Mouse (Mus musculus): ENCODE measurements around the gene Caly. TPM values are rescaled to one million over a fixed set of nuclear protein-coding genes. Genes with fewer than 3 reads are reported as not detected.

Caly gene
- polyA plus RNA-seq, 1 experiment = not detected

GRCm38 (mm10) chr7:140121338-140121910 lies 39.1 kb upstream of the Caly start:
- H3K36me3 ChIP-seq (ENCODE audit: control insufficient read depth, insufficient read depth, low read length) = no peaks in the 10 kb centered on the region
- peaks cover 6% of the 10 kb centered on the region; the same call in 1 of the 2 replicates for H3K4me1 ChIP-seq (ENCODE audit: control insufficient read depth, insufficient read depth, insufficient read length)
- no peak overlapping the region for H3K4me3 ChIP-seq (ENCODE audit: extremely low read depth, insufficient read depth, insufficient read length)
- H3K27me3 ChIP-seq (ENCODE audit: control insufficient read depth, insufficient read depth, low read length) = no peaks in the 10 kb centered on the region
- no peak for TF ChIP-seq CTCF (IDR thresholded peaks at IDR 0.05; ENCODE audit: extremely low read depth, insufficient read depth, insufficient read length, insufficient replicate concordance)
- no peak for TF ChIP-seq POLR2A (IDR thresholded peaks at IDR 0.05; ENCODE audit: low read depth, low read length)
- H3K27ac ChIP-seq (ENCODE audit: insufficient read depth, low read length) = no peak overlapping the region
- no peak for DNase-seq (ENCODE audit: low read depth in 1 of 2, low spot score in 2 of 2)
- 81% methylated on average over 13 of the region's 13 CpGs for WGBS

DNA sequence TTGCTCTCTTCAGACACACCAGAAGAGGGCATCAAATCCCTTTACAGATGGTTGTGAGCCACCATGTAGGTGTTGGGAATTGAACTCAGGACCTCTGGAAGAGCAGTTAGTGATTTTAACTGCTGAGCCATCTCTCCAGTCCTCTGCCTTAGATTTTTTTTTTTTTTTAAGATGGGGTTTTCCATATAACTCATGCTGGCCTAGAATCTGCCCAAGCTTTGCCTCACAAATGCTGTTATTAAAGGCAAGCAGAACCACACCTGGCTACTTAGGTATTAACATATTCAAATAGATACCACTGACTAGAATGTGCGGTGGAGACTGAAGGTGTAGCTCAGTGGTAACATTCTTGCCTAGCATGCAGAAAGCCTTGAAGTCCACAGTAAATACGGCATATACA lies 38.1 kb upstream of the Caly start:
- WGBS = 95% methylated on average over 2 of the region's 2 CpGs
- no peak for DNase-seq (ENCODE audit: low read depth in 1 of 2, low spot score in 2 of 2)
- H3K27me3 ChIP-seq (ENCODE audit: control insufficient read depth, insufficient read depth, low read length) = no peaks in the 10 kb centered on the region
- TF ChIP-seq CTCF (IDR thresholded peaks at IDR 0.05; ENCODE audit: extremely low read depth, insufficient read depth, insufficient read length, insufficient replicate concordance) (no peak), POLR2A (IDR thresholded peaks at IDR 0.05; ENCODE audit: low read depth, low read length) (no peak)
- H3K36me3 ChIP-seq (ENCODE audit: control insufficient read depth, insufficient read depth, low read length) = no peaks in the 10 kb centered on the region
- peaks cover 7% of the 10 kb centered on the region; the same call in 1 of the 2 replicates for H3K4me1 ChIP-seq (ENCODE audit: control insufficient read depth, insufficient read depth, insufficient read length)
- H3K27ac ChIP-seq (ENCODE audit: insufficient read depth, low read length) = no peak overlapping the region
- H3K4me3 ChIP-seq (ENCODE audit: extremely low read depth, insufficient read depth, insufficient read length) = no peak overlapping the region

DNA sequence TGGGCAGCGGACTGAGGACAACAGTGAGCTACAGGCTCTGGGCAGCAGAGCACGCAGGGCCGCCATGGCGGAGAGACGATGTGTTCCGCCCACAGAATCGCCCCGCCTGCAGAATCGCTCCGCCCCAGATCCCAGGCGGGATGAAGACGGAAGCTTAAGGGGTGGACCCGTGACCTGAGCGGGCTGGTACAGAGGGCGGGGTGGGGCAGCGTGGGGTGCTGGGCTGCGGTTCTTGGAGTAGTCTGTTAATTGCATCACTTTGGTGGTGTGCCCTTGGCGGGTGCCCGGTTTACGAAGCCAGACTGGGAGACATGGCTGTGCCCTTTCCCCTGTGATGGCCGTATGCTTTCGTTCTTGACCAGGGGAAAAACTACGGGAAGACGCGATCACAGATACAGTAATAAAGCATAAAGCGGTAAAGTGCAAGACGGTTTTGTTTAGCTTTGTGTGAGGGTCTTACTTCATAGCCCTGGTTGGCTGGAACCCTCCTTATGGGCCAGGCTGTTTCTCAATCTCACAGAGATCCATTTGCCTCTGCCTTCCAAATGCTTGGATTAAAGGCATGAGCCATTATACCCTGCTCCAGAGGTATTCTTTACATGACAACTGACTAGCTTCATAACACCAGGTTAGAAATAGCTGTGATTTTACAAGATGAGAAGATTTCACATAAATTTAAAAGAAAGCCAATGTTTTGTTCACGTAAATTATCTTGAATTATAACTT lies 34.1 kb upstream of the Caly start, which contains the start of gene Echs1:
Gene Echs1, minus strand, starts transcription at position 148 of the 726 bp plus-strand sequence.
- H3K4me3 ChIP-seq (ENCODE audit: extremely low read depth, insufficient read depth, insufficient read length) = peak within 1 kb of the TSS; percentile 80
- peaks cover 6% of the 10 kb centered on the region; the same call in 1 of the 2 replicates for H3K36me3 ChIP-seq (ENCODE audit: control insufficient read depth, insufficient read depth, low read length)
- 3% methylated on average over 28 of the region's 28 CpGs for WGBS
- peaks cover 8% of the 10 kb centered on the region; the same call in 1 of the 2 replicates for H3K4me1 ChIP-seq (ENCODE audit: control insufficient read depth, insufficient read depth, insufficient read length)
- TF ChIP-seq POLR2A (IDR thresholded peaks at IDR 0.05; ENCODE audit: low read depth, low read length) (peak; percentile 64; the same call in 1 of the 2 replicates), CTCF (IDR thresholded peaks at IDR 0.05; ENCODE audit: extremely low read depth, insufficient read depth, insufficient read length, insufficient replicate concordance) (no peak)
- peak within 1 kb of the TSS; percentile 61 for H3K27ac ChIP-seq (ENCODE audit: insufficient read depth, low read length)
- DNase-seq (ENCODE audit: low read depth in 1 of 2, low spot score in 2 of 2) = peak; percentile 75 to 88
- H3K27me3 ChIP-seq (ENCODE audit: control insufficient read depth, insufficient read depth, low read length) = no peaks in the 10 kb centered on the region

DNA sequence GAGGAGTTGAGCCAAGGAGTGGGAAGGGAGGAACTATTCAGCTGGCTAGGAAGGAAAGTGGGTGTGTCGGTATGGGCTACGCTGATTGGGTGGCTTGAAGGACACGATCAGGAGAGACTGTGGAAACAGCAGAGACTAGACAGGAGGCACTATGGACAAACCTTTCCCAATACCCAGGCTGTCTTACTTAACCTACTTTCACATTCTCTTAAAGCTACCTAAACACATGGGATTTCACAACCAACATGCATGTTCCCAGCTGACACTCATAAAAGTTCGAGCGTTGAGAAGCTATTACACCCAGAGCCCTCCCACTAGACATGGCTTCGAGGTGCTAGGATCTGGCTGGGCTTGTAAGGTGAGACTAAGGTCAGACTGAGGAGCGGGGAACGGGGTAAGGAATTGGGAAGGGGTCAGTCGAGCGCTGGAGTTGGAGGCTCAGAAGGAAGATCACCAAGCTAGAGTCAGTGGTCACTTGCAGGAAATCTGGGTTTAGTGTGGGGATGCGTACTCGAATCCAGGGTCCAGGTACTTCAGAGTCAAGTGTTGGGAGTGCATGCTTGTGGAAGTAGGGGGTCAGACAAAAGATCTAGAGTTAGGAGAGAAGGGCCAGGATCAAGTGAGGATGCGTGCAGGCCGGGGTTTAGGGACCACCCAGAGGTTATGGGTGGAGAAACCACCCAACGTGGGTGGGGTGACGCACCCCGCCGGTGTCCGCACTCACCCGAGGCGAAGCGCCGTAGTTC lies 33.4 kb upstream of the Caly start, which contains the start of gene Paox:
Gene Paox, plus strand, starts transcription at position 217 of the 746 bp plus-strand sequence.
- Histone ChIP-seq H3K4me3 (ENCODE audit: extremely low read depth, insufficient read depth, insufficient read length) (peak within 1 kb of the TSS; percentile 80), H3K27ac (ENCODE audit: insufficient read depth, low read length) (peak within 1 kb of the TSS; percentile 61), H3K4me1 (ENCODE audit: control insufficient read depth, insufficient read depth, insufficient read length) (peaks cover 8% of the 10 kb centered on the region; the same call in 1 of the 2 replicates), H3K36me3 (ENCODE audit: control insufficient read depth, insufficient read depth, low read length) (peaks cover 10% of the 10 kb centered on the region; the same call in 1 of the 2 replicates), H3K27me3 (ENCODE audit: control insufficient read depth, insufficient read depth, low read length) (no peaks in the 10 kb centered on the region)
- no peak for TF ChIP-seq CTCF (IDR thresholded peaks at IDR 0.05; ENCODE audit: extremely low read depth, insufficient read depth, insufficient read length, insufficient replicate concordance)
- TF ChIP-seq POLR2A (IDR thresholded peaks at IDR 0.05; ENCODE audit: low read depth, low read length) = no peak
- DNase-seq (ENCODE audit: low read depth in 1 of 2, low spot score in 2 of 2) = no peak
- WGBS = 5% methylated on average over 23 of the region's 23 CpGs

- no peak overlapping the region for H3K4me3 ChIP-seq (ENCODE audit: extremely low read depth, insufficient read depth, insufficient read length)
- no peaks in the 10 kb centered on the region for H3K27me3 ChIP-seq (ENCODE audit: control insufficient read depth, insufficient read depth, low read length)
- DNase-seq (ENCODE audit: low read depth in 1 of 2, low spot score in 2 of 2) = no peak
- H3K36me3 ChIP-seq (ENCODE audit: control insufficient read depth, insufficient read depth, low read length) = peaks cover 22% of the 10 kb centered on the region
- H3K27ac ChIP-seq (ENCODE audit: insufficient read depth, low read length) = no peak overlapping the region
- TF ChIP-seq CTCF (IDR thresholded peaks at IDR 0.05; ENCODE audit: extremely low read depth, insufficient read depth, insufficient read length, insufficient replicate concordance) = no peak
- no peak for TF ChIP-seq POLR2A (IDR thresholded peaks at IDR 0.05; ENCODE audit: low read depth, low read length)
- peaks cover 6% of the 10 kb centered on the region; the same call in 1 of the 2 replicates for H3K4me1 ChIP-seq (ENCODE audit: control insufficient read depth, insufficient read depth, insufficient read length)
- WGBS = 77% methylated on average over 3 of the region's 3 CpGs
These were observed 29.6 kb upstream of the Caly start for GRCm38 (mm10) chr7:140111943-140112342.

DNA sequence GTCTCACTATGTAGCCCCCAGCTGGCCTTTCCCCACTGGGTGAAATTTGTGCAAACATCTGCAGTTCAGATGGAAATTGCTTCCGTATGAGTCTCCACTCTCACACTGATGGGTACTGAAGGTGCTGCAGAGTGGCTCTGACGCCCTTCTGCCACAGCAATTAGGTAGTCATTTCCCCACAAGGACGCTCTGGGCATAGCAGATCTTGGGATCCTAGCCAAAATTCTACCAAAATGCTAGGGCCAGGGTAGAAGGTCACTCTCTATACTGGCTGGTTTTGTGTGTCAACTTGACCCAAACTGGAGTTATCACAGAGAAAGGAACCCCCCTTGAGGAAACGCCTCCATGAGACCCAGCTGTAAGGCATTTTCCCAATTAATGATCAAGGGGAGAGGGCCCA lies 21.7 kb upstream of the Caly start:
- peaks cover 10% of the 10 kb centered on the region; the same call in 1 of the 2 replicates for H3K36me3 ChIP-seq (ENCODE audit: control insufficient read depth, insufficient read depth, low read length)
- no peak for DNase-seq (ENCODE audit: low read depth in 1 of 2, low spot score in 2 of 2)
- peaks cover 3% of the 10 kb centered on the region; the same call in 1 of the 2 replicates for H3K4me1 ChIP-seq (ENCODE audit: control insufficient read depth, insufficient read depth, insufficient read length)
- 83% methylated on average over 4 of the region's 4 CpGs for WGBS
- H3K27me3 ChIP-seq (ENCODE audit: control insufficient read depth, insufficient read depth, low read length) = no peaks in the 10 kb centered on the region
- TF ChIP-seq POLR2A (IDR thresholded peaks at IDR 0.05; ENCODE audit: low read depth, low read length) = no peak
- TF ChIP-seq CTCF (IDR thresholded peaks at IDR 0.05; ENCODE audit: extremely low read depth, insufficient read depth, insufficient read length, insufficient replicate concordance) = no peak
- no peak overlapping the region for H3K27ac ChIP-seq (ENCODE audit: insufficient read depth, low read length)
- H3K4me3 ChIP-seq (ENCODE audit: extremely low read depth, insufficient read depth, insufficient read length) = no peak overlapping the region

Measured in spleen, adult 2 months (tissue).